Mouse (Mus musculus): ENCODE data around the gene Baiap3. TPM values are rescaled to one million over a fixed set of nuclear protein-coding genes. Genes with fewer than 3 reads are reported as not detected.

Gene Baiap3
- 1.3 and 1.4 TPM in 2 replicates for polyA plus RNA-seq (2014; fragmentation: Nextera tagmentation; extraction: Ambion mirVana)

GRCm38 (mm10) chr17:25256140-25256754 is at the start of gene Baiap3:
Baiap3 (minus strand) TSS chr17:25256364.
- WGBS = 5% methylated on average over 33 of the region's 35 CpGs
- peak within 1 kb of the TSS; percentile 48 for H3K4me2 ChIP-seq
- DNase-seq (ENCODE audit: low spot score, missing footprints) (peak; percentile 94), ATAC-seq (ENCODE audit: low FRiP score) (peak; percentile 62)
- H3K36me3 ChIP-seq (ENCODE audit: control insufficient read depth, insufficient read depth, low read length) = no peaks in the 10 kb centered on the region
- peaks cover 38% of the 10 kb centered on the region for H3K4me1 ChIP-seq (ENCODE audit: control insufficient read depth, insufficient read depth, low read length)
- H3K27me3 ChIP-seq (ENCODE audit: control insufficient read depth, insufficient read depth, low read length) = peaks cover 13% of the 10 kb centered on the region
- no peaks in the 10 kb centered on the region for H3K9me3 ChIP-seq (ENCODE audit: control insufficient read depth, low read length)
- peak within 1 kb of the TSS; percentile 36 for H3K9ac ChIP-seq (ENCODE audit: low read length)
- H3K4me3 ChIP-seq (ENCODE audit: low read depth, low read length) = peak within 1 kb of the TSS; percentile 25
- no peak within 1 kb of the TSS for H3K27ac ChIP-seq (ENCODE audit: low read depth, low read length)

GRCm38 (mm10) chr17:25298094-25298493 is 41.9 kb upstream of the Baiap3 start, which contains the start of gene Prss34:
Prss34 (plus strand) TSS chr17:25298394.
- Histone ChIP-seq H3K9ac (ENCODE audit: low read length) (no peak within 1 kb of the TSS), H3K27me3 (ENCODE audit: control insufficient read depth, insufficient read depth, low read length) (no peaks in the 10 kb centered on the region), H3K36me3 (ENCODE audit: control insufficient read depth, insufficient read depth, low read length) (no peaks in the 10 kb centered on the region), H3K4me3 (ENCODE audit: low read depth, low read length) (no peak within 1 kb of the TSS), H3K4me1 (ENCODE audit: control insufficient read depth, insufficient read depth, low read length) (no peaks in the 10 kb centered on the region), H3K4me2 (no peak within 1 kb of the TSS), H3K9me3 (ENCODE audit: control insufficient read depth, low read length) (no peaks in the 10 kb centered on the region), H3K27ac (ENCODE audit: low read depth, low read length) (no peak within 1 kb of the TSS)
- ATAC-seq (ENCODE audit: low FRiP score) (no peak), DNase-seq (ENCODE audit: low spot score, missing footprints) (no peak)
- WGBS = 87% methylated on average over 5 of the region's 5 CpGs

- H3K4me1 ChIP-seq (ENCODE audit: control insufficient read depth, insufficient read depth, low read length) = no peaks in the 10 kb centered on the region
- no peak overlapping the region for H3K27ac ChIP-seq (ENCODE audit: low read depth, low read length)
- no peak for DNase-seq (ENCODE audit: low spot score, missing footprints)
- no peak for ATAC-seq (ENCODE audit: low FRiP score)
- H3K27me3 ChIP-seq (ENCODE audit: control insufficient read depth, insufficient read depth, low read length) = no peaks in the 10 kb centered on the region
- no peaks in the 10 kb centered on the region for H3K9me3 ChIP-seq (ENCODE audit: control insufficient read depth, low read length)
- H3K4me2 ChIP-seq = no peak overlapping the region
- H3K9ac ChIP-seq (ENCODE audit: low read length) = no peak overlapping the region
- H3K4me3 ChIP-seq (ENCODE audit: low read depth, low read length) = no peak overlapping the region
- WGBS = 63% methylated on average over 1 of the region's 1 CpGs
- no peaks in the 10 kb centered on the region for H3K36me3 ChIP-seq (ENCODE audit: control insufficient read depth, insufficient read depth, low read length)
Measured at GRCm38 (mm10) chr17:25294111-25294510, 37.9 kb upstream of the Baiap3 start.

GRCm38 (mm10) chr17:25293495-25293894 is 37.3 kb upstream of the Baiap3 start:
- DNase-seq (ENCODE audit: low spot score, missing footprints) = no peak
- no peak overlapping the region for H3K27ac ChIP-seq (ENCODE audit: low read depth, low read length)
- H3K4me2 ChIP-seq = no peak overlapping the region
- 82% methylated on average over 5 of the region's 5 CpGs for WGBS
- no peaks in the 10 kb centered on the region for H3K9me3 ChIP-seq (ENCODE audit: control insufficient read depth, low read length)
- no peak for ATAC-seq (ENCODE audit: low FRiP score)
- H3K9ac ChIP-seq (ENCODE audit: low read length) = no peak overlapping the region
- no peak overlapping the region for H3K4me3 ChIP-seq (ENCODE audit: low read depth, low read length)
- no peaks in the 10 kb centered on the region for H3K36me3 ChIP-seq (ENCODE audit: control insufficient read depth, insufficient read depth, low read length)
- H3K27me3 ChIP-seq (ENCODE audit: control insufficient read depth, insufficient read depth, low read length) = no peaks in the 10 kb centered on the region
- no peaks in the 10 kb centered on the region for H3K4me1 ChIP-seq (ENCODE audit: control insufficient read depth, insufficient read depth, low read length)

- ATAC-seq (ENCODE audit: low FRiP score) = no peak
- Histone ChIP-seq H3K36me3 (ENCODE audit: control insufficient read depth, insufficient read depth, low read length) (no peaks in the 10 kb centered on the region), H3K27ac (ENCODE audit: low read depth, low read length) (no peak overlapping the region), H3K4me1 (ENCODE audit: control insufficient read depth, insufficient read depth, low read length) (no peaks in the 10 kb centered on the region), H3K4me3 (ENCODE audit: low read depth, low read length) (no peak overlapping the region), H3K9ac (ENCODE audit: low read length) (no peak overlapping the region), H3K27me3 (ENCODE audit: control insufficient read depth, insufficient read depth, low read length) (no peaks in the 10 kb centered on the region), H3K9me3 (ENCODE audit: control insufficient read depth, low read length) (no peaks in the 10 kb centered on the region), H3K4me2 (no peak overlapping the region)
- DNase-seq (ENCODE audit: low spot score, missing footprints) = no peak
- WGBS = 25% methylated on average over 4 of the region's 4 CpGs
Measured at GRCm38 (mm10) chr17:25290411-25290810, 34.2 kb upstream of the Baiap3 start.

- H3K9me3 ChIP-seq (ENCODE audit: control insufficient read depth, low read length) = no peaks in the 10 kb centered on the region
- 32% methylated on average over 4 of the region's 4 CpGs for WGBS
- H3K4me3 ChIP-seq (ENCODE audit: low read depth, low read length) = no peak overlapping the region
- no peaks in the 10 kb centered on the region for H3K36me3 ChIP-seq (ENCODE audit: control insufficient read depth, insufficient read depth, low read length)
- no peak overlapping the region for H3K4me2 ChIP-seq
- H3K4me1 ChIP-seq (ENCODE audit: control insufficient read depth, insufficient read depth, low read length) = no peaks in the 10 kb centered on the region
- H3K27ac ChIP-seq (ENCODE audit: low read depth, low read length) = no peak overlapping the region
- DNase-seq (ENCODE audit: low spot score, missing footprints) (peak; percentile 91), ATAC-seq (ENCODE audit: low FRiP score) (no peak)
- H3K27me3 ChIP-seq (ENCODE audit: control insufficient read depth, insufficient read depth, low read length) = no peaks in the 10 kb centered on the region
- H3K9ac ChIP-seq (ENCODE audit: low read length) = no peak overlapping the region
Measured at GRCm38 (mm10) chr17:25288842-25289241, 32.7 kb upstream of the Baiap3 start.

- 21% methylated on average over 3 of the region's 3 CpGs for WGBS
- no peak overlapping the region for H3K9ac ChIP-seq (ENCODE audit: low read length)
- H3K4me2 ChIP-seq = no peak overlapping the region
- DNase-seq (ENCODE audit: low spot score, missing footprints) = peak; percentile 96
- no peaks in the 10 kb centered on the region for H3K36me3 ChIP-seq (ENCODE audit: control insufficient read depth, insufficient read depth, low read length)
- no peaks in the 10 kb centered on the region for H3K4me1 ChIP-seq (ENCODE audit: control insufficient read depth, insufficient read depth, low read length)
- H3K4me3 ChIP-seq (ENCODE audit: low read depth, low read length) = no peak overlapping the region
- no peaks in the 10 kb centered on the region for H3K27me3 ChIP-seq (ENCODE audit: control insufficient read depth, insufficient read depth, low read length)
- H3K27ac ChIP-seq (ENCODE audit: low read depth, low read length) = no peak overlapping the region
- no peaks in the 10 kb centered on the region for H3K9me3 ChIP-seq (ENCODE audit: control insufficient read depth, low read length)
- no peak for ATAC-seq (ENCODE audit: low FRiP score)
Measured at GRCm38 (mm10) chr17:25285033-25285432, 28.9 kb upstream of the Baiap3 start.

- no peak overlapping the region for H3K27ac ChIP-seq (ENCODE audit: low read depth, low read length)
- H3K9me3 ChIP-seq (ENCODE audit: control insufficient read depth, low read length) = no peaks in the 10 kb centered on the region
- H3K36me3 ChIP-seq (ENCODE audit: control insufficient read depth, insufficient read depth, low read length) = no peaks in the 10 kb centered on the region
- no peaks in the 10 kb centered on the region for H3K27me3 ChIP-seq (ENCODE audit: control insufficient read depth, insufficient read depth, low read length)
- H3K9ac ChIP-seq (ENCODE audit: low read length) = no peak overlapping the region
- no peaks in the 10 kb centered on the region for H3K4me1 ChIP-seq (ENCODE audit: control insufficient read depth, insufficient read depth, low read length)
- no peak overlapping the region for H3K4me3 ChIP-seq (ENCODE audit: low read depth, low read length)
- ATAC-seq (ENCODE audit: low FRiP score) (no peak), DNase-seq (ENCODE audit: low spot score, missing footprints) (no peak)
- no peak overlapping the region for H3K4me2 ChIP-seq
- 45% methylated on average over 11 of the region's 11 CpGs for whole genome bisulfite sequencing
Measured at GRCm38 (mm10) chr17:25282133-25282532, 26.0 kb upstream of the Baiap3 start.

- no peak overlapping the region for H3K4me3 ChIP-seq (ENCODE audit: low read depth, low read length)
- no peaks in the 10 kb centered on the region for H3K9me3 ChIP-seq (ENCODE audit: control insufficient read depth, low read length)
- peaks cover 13% of the 10 kb centered on the region for H3K4me1 ChIP-seq (ENCODE audit: control insufficient read depth, insufficient read depth, low read length)
- no peak overlapping the region for H3K9ac ChIP-seq (ENCODE audit: low read length)
- H3K36me3 ChIP-seq (ENCODE audit: control insufficient read depth, insufficient read depth, low read length) = no peaks in the 10 kb centered on the region
- ATAC-seq (ENCODE audit: low FRiP score) (no peak), DNase-seq (ENCODE audit: low spot score, missing footprints) (peak; percentile 71)
- no peak overlapping the region for H3K4me2 ChIP-seq
- 96% methylated on average over 3 of the region's 3 CpGs for WGBS
- no peaks in the 10 kb centered on the region for H3K27me3 ChIP-seq (ENCODE audit: control insufficient read depth, insufficient read depth, low read length)
- H3K27ac ChIP-seq (ENCODE audit: low read depth, low read length) = no peak overlapping the region
Measured at GRCm38 (mm10) chr17:25275833-25276232, 19.7 kb upstream of the Baiap3 start.

Measured in midbrain, embryonic 11.5 days (tissue).